Mouse (Mus musculus) thymus, postnatal 10 days (tissue): Measurements from ENCODE around the gene Btnl9.
"Not testable (repeated sequence)": the region's sequence is repeated elsewhere in the genome, so short reads cannot be mapped to it uniquely, and the experiment has no call there.

Source experiments
- DNase-seq, 2 experiments: peaks; one replicate each; pipeline ENCODE4 v3.0.0; 2021; ENCODE audit warnings: low spot score in 2 of 2

Gene Btnl9

DNA sequence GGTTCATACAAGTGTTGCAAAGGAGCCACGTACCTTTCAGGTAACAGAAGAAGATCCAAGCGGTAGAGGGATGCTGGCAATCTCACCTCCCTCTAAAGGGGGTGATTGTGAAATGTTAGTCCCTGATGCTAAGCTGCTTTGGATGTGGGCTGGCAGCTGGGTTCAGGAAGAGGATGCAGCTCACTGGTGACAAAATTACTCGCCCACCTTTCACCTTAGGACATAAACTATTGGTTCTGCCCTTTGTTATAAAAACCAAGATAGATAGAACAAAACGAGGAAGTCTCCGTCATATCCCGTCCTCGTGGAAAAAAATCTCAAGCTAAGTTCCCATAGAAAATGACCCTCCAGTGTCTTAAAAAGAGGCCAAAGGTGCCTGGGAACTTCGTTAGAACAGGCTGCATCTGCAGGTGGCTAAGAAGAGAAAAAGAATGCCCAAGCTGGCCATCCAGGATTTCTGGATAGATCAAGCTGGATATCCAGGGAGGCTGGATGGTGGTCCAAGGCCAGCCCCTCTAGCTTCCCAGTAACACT lies at the start of gene Btnl9:
Gene Btnl9, minus strand, starts transcription at position 205 of the 534 bp plus-strand sequence.
- DNase-seq = no peak

DNA sequence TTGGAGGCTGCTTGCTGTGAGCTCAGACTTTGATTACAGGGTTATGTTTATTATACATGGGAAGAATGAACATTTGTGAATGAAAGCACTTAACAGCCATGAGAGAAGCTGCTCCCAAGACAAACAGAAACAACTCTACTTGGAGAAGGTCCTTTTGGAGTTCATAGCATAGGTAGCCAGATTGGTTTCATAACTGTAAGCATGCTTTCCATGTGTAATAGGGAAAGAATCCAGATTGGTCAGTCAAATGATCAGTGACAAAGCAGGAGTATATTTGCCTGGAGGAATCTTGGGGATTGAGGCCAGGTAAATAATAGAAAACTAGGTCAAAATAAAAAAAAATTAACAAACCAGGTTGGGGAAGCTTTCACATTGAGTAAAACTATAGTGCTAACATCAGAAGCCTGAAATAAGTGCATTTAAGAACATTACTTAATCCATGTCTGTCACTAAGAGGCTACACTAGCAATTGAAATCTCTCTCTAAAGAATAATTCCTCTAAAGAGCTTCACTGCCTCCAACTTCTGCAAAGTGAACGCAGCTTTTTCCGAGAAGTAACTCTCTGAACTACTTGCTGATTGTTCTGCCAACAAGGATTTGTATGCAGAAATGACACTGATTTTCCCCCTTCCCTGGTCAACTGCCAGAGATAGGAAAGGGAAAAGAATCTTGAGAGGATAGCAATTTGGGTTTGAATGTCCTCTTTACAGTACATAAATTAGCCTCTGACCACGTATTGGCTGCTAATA lies 48.7 kb upstream of the Btnl9 start:
- no peak for DNase-seq

DNA sequence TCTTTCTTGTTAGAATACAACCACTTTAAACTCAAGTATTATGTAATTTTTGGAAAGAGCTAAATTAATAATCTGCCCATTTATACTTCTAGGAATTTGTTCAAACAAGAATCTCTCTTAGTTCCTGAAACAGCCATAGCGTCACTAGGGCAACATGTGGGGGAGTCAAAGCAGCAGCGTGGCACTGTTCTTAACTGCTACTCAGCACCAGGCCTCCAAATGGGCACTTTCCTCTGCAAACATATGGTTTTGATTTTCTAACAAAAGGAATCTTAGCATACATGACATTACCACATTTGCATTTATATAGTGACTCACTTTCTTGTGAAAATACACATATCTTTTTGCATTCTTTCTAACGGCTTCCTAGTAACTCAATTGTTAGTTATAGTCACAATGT lies 45.8 kb upstream of the Btnl9 start:
- DNase-seq = no peak

DNA sequence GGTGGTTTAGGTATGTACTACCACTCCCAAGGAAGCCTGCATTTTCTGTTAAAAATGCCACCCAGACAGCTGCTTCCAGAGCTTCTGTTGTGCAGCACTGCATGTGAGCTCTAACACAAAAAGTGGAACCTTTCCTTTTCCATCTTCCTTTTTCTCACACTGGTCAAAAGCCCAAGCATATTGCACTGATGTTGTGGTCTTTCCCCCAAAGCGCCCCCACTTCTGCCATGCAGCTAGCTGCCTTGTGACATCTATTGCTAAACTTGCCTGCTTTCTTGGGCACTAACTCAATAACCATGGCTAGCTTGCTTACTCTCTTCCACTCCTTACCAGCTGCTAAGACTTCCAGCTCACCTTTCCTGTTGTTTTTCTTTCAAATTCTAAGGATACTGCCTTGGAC lies 37.5 kb upstream of the Btnl9 start:
- no peak for DNase-seq

DNA sequence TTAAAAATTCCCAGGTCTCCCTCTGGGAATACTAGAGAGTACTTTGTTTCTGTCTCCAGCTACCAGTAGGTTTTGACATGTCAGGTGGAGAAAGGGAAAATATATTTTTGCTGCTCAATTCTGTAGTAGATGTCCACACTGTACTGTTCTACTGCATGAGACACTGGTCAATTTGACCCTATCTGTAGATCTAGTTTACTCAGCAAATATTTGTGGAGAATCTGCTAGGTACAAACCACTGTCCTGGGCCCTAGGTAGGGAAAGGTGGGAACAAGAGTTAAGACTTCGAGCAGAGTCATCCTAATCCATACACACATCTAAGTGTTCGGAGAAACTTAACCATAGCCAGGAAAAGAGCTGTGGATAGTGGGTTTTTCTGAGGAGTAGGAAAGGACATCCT lies 32.3 kb upstream of the Btnl9 start:
- no peak for DNase-seq

DNA sequence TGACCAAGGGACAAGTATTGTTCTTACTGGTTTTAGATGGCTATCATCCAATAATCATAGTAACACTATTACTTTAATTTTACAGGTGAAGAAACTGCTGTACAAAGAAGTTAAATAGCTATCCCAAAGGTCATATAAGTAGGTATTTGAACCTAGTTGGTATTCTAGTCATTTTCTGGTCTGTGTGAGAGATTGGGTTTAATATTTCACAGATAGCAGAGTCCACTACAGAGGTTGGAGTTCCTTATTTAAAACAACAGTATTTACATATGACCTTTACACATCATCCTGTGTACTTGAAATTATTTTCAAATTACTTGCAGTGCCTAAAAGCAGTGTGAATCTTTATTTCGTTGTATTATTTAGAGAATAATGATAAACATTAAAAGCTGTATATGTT lies 26.5 kb upstream of the Btnl9 start:
- no peak for DNase-seq

DNA sequence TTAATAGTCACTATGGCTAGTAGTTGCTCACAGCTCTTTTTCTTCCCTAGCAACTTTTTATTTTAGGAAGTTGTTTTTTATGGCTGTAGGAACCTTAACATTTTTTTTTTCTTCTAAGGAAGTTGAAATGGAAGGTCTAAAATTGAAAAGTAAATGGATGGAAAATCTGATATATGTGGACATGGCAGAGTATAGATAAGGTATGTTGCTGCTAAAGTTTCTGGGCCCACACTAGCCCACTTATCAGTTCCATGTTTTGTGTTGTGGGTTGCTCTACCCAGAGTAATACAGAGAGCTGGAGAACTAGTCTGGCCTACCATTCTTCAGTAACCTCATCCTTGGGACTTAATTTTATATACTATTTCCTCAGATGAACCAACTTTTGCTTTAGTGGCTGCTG lies 25.6 kb upstream of the Btnl9 start:
- no peak for DNase-seq

DNA sequence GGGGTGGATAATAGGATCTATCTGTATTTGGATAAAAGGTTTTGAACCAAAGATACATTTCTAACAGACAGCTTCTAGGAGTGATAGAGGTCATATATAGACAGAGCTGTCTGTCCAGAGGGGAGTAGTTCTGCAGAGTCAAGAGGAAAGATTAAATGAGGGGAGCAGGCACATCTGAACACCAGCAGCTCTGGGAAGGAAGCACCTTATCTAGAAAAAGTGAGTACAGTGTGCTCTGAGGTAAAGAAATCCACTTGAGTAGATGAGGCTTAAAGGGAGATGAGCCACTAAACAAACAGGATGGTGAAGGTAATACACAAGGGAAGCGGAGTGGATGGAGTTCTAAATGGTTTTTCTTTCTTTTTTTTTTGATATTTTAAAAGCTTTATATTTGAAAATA lies 20.5 kb upstream of the Btnl9 start:
- DNase-seq = no peak

DNA sequence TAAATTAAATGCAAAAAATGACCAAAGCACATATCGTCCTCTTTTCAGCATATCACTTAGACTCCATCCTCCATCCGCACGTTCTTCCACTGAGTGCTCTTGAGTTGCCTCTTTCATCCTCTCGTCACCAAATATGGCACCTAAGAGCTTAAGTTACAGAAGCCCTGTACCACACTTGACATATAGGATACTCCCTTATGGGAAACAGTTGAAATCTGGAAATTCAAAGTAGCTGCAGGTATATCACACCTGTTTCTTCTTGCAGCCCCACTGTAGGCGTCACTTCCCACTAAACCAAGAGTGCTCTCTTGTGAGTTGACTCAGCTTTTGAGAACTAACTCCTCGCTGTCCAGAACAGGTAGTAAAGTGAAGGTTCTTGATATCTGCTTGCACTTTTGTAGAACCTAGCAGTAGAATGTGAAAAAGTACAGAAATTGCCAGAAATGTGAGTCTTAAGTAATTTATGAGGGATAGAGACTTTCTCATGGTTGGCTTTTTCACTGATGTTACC lies 18.2 kb upstream of the Btnl9 start:
- no peak for DNase-seq

DNA sequence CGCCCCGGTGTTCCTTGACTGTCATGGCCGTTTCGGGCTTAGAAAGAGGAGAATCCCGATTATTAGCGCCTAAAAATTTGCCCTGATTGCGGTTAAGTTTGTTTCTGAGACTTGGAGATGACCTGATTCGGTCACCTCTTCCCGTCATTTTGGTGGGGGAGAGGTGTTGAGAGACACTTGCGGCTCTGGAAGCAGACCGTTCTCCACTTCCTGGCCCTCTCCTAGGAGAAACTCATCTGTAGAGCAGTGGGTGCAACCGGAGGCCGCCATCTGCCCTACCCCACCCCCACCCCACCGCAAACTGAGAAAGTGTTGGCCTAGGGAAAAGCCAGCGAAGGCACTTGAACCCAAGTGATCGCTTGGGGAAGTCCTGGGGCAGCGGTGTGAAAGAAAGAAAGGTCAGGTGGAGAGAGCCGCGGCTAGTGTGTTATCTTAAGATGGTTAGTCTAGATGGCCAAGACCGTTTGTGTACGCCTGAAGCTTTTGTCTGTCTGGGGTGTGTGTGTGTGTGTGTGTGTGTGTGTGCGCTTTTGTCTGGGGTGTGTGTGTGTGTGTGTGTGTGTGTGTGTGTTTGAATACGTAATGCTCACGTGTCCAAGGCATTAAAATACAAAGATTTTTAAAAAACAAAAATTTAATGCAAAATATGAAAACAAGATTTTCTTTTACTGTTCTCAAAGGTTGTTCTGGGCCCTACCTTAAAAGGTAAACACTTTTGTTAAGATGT lies 17.0 kb upstream of the Btnl9 start:
- DNase-seq = peak in 1 of 2 experiments; percentile 42

DNA sequence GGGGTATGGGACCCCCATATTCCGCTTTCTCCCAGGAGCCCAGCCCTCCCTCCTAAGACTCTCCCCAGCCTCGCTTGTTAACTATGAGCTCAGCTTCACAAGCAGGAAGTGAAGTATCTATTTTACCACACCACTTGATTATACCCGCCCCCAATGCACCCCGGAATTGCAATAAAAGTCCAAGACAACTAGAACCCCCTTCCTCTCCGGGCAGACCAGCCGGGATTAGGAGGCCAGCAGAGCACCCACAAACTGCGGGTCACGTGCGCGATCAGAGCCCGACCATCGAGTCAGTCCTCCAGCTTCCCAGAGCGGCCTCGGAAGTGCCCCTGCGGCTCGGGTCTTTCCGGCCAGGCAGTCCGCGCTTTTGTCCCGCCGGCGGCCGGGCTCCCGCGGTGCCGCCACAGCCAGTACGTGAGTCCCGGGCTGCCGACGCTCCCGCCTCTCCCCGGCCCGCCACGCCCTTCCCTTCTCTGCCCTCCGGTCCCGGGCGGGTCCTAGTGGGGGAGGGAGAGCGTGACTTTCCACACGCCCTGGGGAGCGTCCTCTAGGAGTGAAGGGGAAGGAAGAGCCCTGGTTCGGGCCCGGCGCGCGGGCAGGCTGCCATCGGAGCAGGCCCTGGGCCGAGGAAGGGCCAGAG lies 16.3 kb upstream of the Btnl9 start, which contains the start of gene Zfp62:
Gene Zfp62, plus strand, starts transcription at position 164 of the 640 bp plus-strand sequence.
- peak; percentile 76 to 85 for DNase-seq

DNA sequence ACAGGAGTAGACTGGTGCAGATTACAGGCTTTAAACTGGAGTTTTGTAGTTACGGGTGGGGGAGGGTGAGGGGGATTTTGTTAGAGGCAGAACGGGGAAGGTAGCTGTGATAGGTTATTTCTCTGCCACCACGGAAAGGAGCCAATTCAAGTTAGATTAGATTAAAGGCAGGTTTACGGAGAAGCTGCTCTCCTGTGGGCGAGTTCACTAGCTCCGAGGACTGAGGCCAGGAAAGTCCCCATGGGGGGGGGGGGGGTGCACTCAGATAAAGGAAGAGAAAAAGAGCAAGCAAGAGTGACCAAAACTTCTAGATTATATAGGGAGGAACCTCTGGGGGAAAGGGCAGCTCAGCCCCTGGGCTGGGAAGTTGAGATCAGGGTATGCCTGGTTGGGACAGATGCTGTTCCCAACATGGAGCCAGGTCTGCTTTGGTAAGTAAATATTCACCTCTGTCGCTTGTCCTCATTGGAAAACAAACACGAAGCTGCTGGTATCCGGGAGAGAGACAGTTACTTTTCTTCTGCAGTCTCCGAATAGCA lies 15.6 kb upstream of the Btnl9 start:
- DNase-seq = peak; percentile 12 to 22

DNA sequence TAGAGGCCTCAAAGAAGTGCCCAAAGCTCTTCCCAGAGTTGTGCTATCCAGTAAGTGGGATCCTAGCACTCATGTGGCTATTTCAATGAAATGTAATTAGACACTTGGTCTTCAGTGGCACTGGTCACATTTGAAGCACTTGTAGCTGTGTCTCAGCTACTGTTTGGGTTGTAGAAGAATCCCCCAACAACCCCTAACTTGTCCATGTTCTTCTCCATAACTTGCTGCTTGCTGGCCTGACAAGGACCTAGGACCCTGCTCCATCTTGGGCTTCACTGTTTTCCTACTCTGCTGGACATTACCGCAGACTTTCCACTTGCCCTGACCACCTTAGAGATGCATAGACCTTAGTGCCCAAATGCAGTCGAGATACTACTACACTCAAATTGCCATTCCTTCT lies 15.1 kb upstream of the Btnl9 start:
- DNase-seq = no peak

DNA sequence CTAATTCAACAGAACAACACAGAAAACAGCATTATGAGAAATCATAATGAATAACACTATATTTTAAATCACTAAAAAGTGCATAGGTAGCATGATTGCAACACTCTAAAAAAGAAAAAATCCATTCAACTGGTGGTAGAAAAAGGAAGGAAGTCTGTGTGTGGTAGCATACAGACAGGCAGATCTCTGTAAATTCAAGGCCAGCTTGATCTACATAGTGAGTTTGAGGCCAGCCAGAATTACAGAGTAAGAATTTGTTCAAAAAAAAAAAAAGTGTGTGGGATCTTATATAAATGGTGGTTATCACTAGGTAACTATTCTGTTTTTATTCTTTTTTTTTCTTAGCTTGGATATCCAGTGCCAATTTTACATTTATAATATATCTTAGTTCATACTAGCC lies 14.2 kb upstream of the Btnl9 start:
- no peak for DNase-seq

DNA sequence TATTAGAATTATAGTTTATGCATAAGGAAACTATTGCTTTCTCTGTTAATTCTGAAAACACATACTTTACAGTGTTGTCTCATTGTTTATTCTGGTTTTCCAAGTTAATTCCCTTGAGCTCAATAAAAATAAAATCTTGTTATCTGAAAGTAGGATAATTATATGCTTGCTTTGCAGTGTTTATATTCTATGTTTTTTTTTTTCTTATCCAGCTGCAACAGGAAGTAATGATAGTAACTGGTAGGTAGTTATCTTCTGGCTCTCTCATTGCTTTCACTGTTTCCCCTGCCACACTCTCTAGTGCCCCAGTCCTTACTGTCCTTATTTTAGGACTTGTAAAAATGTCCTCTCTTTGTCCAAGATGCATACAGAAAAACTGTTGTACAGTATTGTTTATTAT lies 13.7 kb upstream of the Btnl9 start:
- no peak for DNase-seq

DNA sequence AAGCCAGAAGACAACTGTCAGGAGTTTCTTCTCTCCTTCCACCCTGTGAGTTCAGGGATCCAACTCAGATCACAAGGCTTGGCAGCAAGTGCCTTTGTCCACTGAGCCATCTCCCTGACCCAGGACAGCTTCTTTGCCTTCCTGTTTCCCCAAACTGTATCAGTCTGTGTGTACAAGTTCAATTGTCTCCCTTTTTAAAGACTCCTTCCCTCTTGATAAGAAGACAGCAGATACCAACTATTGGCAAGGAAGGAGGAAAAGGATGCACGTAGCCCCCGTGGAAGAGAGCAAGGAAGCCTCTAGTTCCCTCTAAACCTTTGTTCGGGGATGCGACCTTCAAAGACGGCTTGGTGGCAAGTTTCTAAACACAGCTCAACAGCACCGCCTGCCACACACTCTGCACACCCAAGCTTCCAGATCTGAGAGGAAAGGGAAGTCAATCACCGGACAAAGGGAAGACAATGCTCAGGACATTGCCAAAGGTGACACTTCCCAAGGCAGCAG lies 8.9 kb upstream of the Btnl9 start:
- peak in 1 of 2 experiments; percentile 29 for DNase-seq

DNA sequence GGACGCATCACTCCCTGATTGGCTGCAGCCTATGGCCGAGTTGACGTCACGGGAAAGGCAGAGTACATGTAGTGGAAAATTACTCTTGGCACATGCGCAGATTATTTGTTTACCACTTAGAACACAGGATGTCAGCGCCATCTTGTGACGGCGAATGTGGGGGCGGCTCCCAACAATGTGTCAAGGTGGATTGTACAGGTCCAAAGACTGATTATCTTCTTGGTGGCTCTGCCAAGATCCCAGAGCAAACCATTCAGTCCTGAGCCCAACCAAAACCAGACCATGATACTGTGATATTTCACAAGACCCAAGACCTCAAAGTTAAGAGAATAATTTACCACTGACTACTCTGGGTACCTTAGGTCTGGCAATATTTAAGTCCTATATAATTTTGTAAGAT lies 7.8 kb upstream of the Btnl9 start:
- not testable (repeated sequence) for DNase-seq

DNA sequence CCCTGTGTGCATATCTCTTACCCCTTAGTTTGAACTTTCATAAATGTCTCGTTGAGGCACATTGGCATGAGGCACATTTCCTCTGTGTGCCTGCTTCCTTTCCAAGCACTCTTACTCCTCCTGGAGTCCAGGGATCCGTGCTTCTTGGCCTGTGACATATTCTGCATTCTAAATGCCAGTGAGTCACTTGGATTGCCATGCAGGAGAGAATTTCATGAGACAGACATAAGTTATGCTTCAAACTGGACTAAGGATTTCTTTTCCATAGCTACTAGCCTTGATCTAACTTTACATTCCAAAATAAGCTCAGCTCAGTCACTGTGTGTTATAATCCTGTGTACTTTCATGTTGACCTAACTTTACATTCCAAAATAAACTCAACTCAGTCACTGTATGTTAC lies 4.1 kb upstream of the Btnl9 start:
- no peak for DNase-seq

DNA sequence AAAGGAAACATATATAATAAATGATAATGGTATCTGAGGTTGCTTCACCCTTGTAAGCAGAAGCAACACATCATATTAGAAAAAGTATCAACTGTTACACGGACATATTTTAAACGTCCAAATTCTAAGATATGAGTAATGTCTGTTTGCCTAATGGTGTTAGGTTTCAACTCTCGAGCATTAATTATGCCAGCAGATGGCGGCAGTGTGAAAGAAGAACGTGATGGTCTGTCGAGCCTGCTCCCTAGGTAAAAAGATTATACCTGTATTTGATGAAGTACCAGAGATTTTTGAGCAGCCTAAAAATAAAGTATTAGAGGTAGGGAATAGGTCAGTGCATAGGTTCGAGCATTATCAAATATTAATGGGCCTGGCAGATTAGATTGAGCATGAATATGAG lies 2.8 kb upstream of the Btnl9 start:
- peak; percentile 36 to 77 for DNase-seq

DNA sequence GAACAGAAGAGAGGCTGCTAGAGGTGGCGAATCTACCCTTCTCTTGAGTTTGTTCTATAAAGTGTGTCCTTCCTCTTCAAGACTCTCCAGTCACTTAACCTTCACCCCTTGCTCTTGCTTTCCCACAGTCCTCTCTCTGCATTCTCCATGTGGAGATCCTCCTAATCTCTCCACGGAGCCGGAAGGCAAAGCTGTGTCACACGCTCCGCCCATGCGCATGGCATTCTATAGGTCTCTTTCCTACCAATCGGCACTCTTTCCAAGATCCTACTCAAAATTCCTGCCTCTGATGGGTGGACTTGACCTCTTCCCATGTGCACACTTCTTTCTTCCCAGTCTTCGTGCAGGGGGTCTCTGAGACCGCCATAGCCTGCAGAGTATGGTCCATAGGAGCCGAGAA lies 742 bp upstream of the Btnl9 start:
- DNase-seq = no peak

DNA sequence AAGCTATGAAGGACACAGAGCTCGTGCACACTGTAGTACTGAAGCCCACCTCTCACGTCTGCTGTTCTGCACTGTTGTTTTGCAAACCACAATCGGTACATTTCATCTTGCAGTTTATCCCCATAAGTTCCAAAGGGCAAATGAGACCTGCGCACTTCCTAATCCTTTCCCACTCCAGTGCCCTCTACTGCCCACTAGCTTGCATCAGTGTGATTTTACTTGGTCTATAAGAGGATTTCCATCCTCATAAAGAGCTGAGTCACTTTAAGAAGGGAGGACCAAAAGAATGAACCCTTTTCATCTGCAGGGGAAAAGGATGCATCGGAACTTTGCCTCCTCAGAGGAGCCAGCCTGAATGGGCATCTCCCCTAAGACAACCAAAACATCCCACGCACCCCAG lies 507 bp downstream of the Btnl9 start:
- no peak for DNase-seq

DNA sequence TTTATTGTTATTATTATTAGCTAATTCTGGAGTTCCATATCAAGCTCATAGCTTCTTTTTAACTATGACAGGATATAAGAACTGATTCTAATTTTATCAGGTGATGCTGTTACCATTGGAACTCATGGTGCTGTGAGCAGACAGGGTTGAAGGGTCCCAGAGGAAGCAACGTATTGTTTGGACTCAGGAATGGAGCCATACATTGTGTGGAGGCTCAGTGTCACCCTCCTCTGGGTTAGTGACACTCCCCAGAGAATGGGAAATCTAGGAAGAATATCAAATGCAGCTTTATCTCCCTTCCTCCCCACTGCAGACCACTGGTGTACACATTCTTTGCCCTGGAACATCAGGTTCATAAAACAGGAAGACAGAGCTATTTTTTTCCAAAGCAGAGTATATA lies 3.8 kb downstream of the Btnl9 start:
- DNase-seq = no peak
